Comparison of ENCODE assay signal across 9 mouse cellular contexts in the genomic region with DNA sequence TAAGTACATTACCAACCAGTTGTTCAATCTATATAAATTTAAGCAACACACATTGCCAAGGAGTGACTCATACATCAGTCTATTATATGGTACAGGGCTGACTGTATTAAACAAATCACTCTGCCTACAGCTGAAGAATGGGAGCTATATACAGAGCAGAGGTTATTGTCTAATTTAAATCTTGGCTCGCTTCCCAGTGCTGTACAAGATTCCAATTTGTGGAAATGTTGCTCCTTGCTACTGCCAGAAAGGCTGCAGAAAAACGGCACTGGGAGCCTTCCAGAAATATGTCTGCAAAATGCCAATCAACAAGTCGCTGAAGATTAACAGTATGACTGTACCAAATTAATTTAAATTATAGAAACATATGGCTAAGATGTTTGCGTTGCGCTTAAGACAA. TPM values are rescaled to one million over a fixed set of nuclear protein-coding genes. Genes with fewer than 3 reads are reported as not detected.
DNase-seq lines count a peak whose midpoint lies in the region; ATAC-seq and TF ChIP-seq lines count a peak whose summit lies in the region.
"Had no signal": no experiment of that assay in that cellular context is flagged by ENCODE, and none has a peak within 500 bp of the region (broad histone marks: within the 10 kb centered on the region; RNA-seq: fewer than 3 reads in every experiment).

No protein-coding gene starts in this region.

- H3K36me3 ChIP-seq in hindbrain, embryonic 12.5 days: 0 out of 2 replicates have a peak, but pooled peaks cover 7% of the 10 kb centered on the region
- peaks cover 27% of the 10 kb centered on the region for H3K36me3 ChIP-seq in hindbrain, embryonic 10.5 days
- peaks cover 9% of the 10 kb centered on the region for H3K36me3 ChIP-seq in heart, embryonic 16.5 days (ENCODE audit: control insufficient read depth, insufficient read depth)
- H3K36me3 ChIP-seq in limb, embryonic 13.5 days: peaks cover 7% of the 10 kb centered on the region; the same call in 1 of the 2 replicates

- DNase-seq in hindbrain, embryonic 10.5 days (ENCODE audit: low spot score): no peak
- DNase-seq in brain, embryonic 18.5 days (ENCODE audit: low read depth, low spot score): peak; percentile 71
- no peak for DNase-seq in gastrocnemius, adult 2 months
- DNase-seq in spleen, postnatal 10 days (ENCODE audit: low spot score in 2 of 2): no peak
- no peak for DNase-seq in urinary bladder, postnatal 14 days (ENCODE audit: low spot score)

- H3K4me2 ChIP-seq in hindbrain, embryonic 12.5 days (replicated peaks): no peak overlapping the region
- H3K4me2 ChIP-seq in heart, embryonic 16.5 days (ENCODE audit: low read depth, low read length): peak overlapping the region; percentile 29
- H3K4me2 ChIP-seq in limb, embryonic 13.5 days (replicated peaks): peak overlapping the region; percentile 32

- no peaks in the 10 kb centered on the region for H3K27me3 ChIP-seq in hindbrain, embryonic 12.5 days
- H3K27me3 ChIP-seq in hindbrain, embryonic 10.5 days (ENCODE audit: insufficient read depth, poor library complexity, severe bottlenecking): no peaks in the 10 kb centered on the region
- H3K27me3 ChIP-seq in heart, embryonic 16.5 days (ENCODE audit: control insufficient read depth, insufficient read depth, low read length): no peaks in the 10 kb centered on the region
- H3K27me3 ChIP-seq in limb, embryonic 13.5 days: peaks cover 8% of the 10 kb centered on the region; the same call in 1 of the 2 replicates

- WGBS in hindbrain, embryonic 12.5 days: 46% methylated on average over 5 of the region's 5 CpGs
- 91% methylated on average over 5 of the region's 5 CpGs for WGBS in hindbrain, embryonic 10.5 days
- WGBS in heart, embryonic 16.5 days: 20% methylated on average over 5 of the region's 5 CpGs
- 26% methylated on average over 5 of the region's 5 CpGs for WGBS in limb, embryonic 13.5 days

- no peak overlapping the region for H3K9ac ChIP-seq in hindbrain, embryonic 12.5 days
- no peak overlapping the region for H3K9ac ChIP-seq in heart, embryonic 16.5 days (ENCODE audit: low read length)
- no peak overlapping the region for H3K9ac ChIP-seq in limb, embryonic 13.5 days

- intact Hi-C loops in gastrocnemius, adult 2 months (cut with DNase I): no loop called here

- no peaks in the 10 kb centered on the region for H3K9me3 ChIP-seq in hindbrain, embryonic 12.5 days (replicated peaks)
- H3K9me3 ChIP-seq in hindbrain, embryonic 10.5 days: 0 out of 2 replicates have a peak, but pooled peaks cover 8% of the 10 kb centered on the region
- H3K9me3 ChIP-seq in heart, embryonic 16.5 days (replicated peaks; ENCODE audit: control insufficient read depth, low read length): peaks cover 6% of the 10 kb centered on the region
- peaks cover 6% of the 10 kb centered on the region; the same call in 1 of the 2 replicates for H3K9me3 ChIP-seq in limb, embryonic 13.5 days

- no peak overlapping the region for H3K4me3 ChIP-seq in hindbrain, embryonic 12.5 days
- no peak overlapping the region for H3K4me3 ChIP-seq in hindbrain, embryonic 10.5 days
- H3K4me3 ChIP-seq in heart, embryonic 16.5 days (ENCODE audit: low read length): no peak overlapping the region
- no peak overlapping the region for H3K4me3 ChIP-seq in limb, embryonic 13.5 days
- H3K4me3 ChIP-seq in gastrocnemius, adult 2 months: no peak overlapping the region

- peak overlapping the region; percentile 58 for H3K27ac ChIP-seq in hindbrain, embryonic 12.5 days
- no peak overlapping the region for H3K27ac ChIP-seq in hindbrain, embryonic 10.5 days
- peak overlapping the region; percentile 82 for H3K27ac ChIP-seq in heart, embryonic 16.5 days (ENCODE audit: low read length)
- H3K27ac ChIP-seq in limb, embryonic 13.5 days: peak overlapping the region; percentile 73; the same call in 1 of the 2 replicates
- no peak overlapping the region for H3K27ac ChIP-seq in gastrocnemius, adult 2 months

- TF ChIP-seq CTCF in gastrocnemius, adult 2 months (IDR thresholded peaks at IDR 0.05): no peak

- peaks cover 42% of the 10 kb centered on the region for H3K4me1 ChIP-seq in hindbrain, embryonic 12.5 days
- H3K4me1 ChIP-seq in hindbrain, embryonic 10.5 days (replicated peaks): peaks cover 37% of the 10 kb centered on the region
- H3K4me1 ChIP-seq in heart, embryonic 16.5 days (ENCODE audit: control insufficient read depth, insufficient read depth, low read length): peaks cover 26% of the 10 kb centered on the region
- H3K4me1 ChIP-seq in limb, embryonic 13.5 days: peaks cover 39% of the 10 kb centered on the region

- peak; percentile 87 for ATAC-seq in hindbrain, embryonic 12.5 days (ENCODE audit: low FRiP score)
- peak; percentile 86 for ATAC-seq in heart, embryonic 16.5 days (replicated peaks; ENCODE audit: extremely low read depth, insufficient read depth, low FRiP score)
- peak; percentile 96 for ATAC-seq in limb, embryonic 13.5 days (ENCODE audit: low FRiP score, low read depth)

RNA-seq across cellular contexts. Expression of gene Tox3, which starts 45.9 kb away (rescaled TPM):
- 40.9 and 44.9 TPM in 2 replicates for polyA plus RNA-seq in hindbrain, embryonic 12.5 days (2016; fragmentation: Nextera tagmentation; extraction: Ambion mirVana)
- 15.0 and 24.4 TPM in 2 replicates for polyA plus RNA-seq in hindbrain, embryonic 10.5 days (2016; fragmentation: Nextera tagmentation; extraction: Ambion mirVana)
- 5.6 and 8.9 TPM in 2 replicates for polyA plus RNA-seq in heart, embryonic 16.5 days (2015; fragmentation: Nextera tagmentation; extraction: Ambion mirVana)
- 7.4 and 8.2 TPM in 2 replicates for polyA plus RNA-seq in limb, embryonic 13.5 days (2015; fragmentation: Nextera tagmentation; extraction: Ambion mirVana)
- total RNA-seq in gastrocnemius, adult 2 months (2021): under 1 TPM; 0.06 to 0.13 TPM
- total RNA-seq: MEL had no signal

Comparison
In these comparisons a context has a peak if more than half of its experiments do, and no peak if none do; other contexts are left out.
1. H3K27ac ChIP-seq: peak in hindbrain, embryonic 12.5 days (single experiment), heart, embryonic 16.5 days (single experiment) and limb, embryonic 13.5 days (single experiment); none in hindbrain, embryonic 10.5 days (single experiment) and gastrocnemius, adult 2 months (single experiment).
2. Peak in every context shown above with its lines, with median percentiles within 50 percentile points of each other: ATAC-seq.